Mouse (Mus musculus): ENCODE data around the gene Sh3bp2. TPM values are rescaled to one million over a fixed set of nuclear protein-coding genes. Genes with fewer than 3 reads are reported as not detected.

The Sh3bp2 gene
- polyA plus RNA-seq, 1 experiment = 14.3 TPM

DNA sequence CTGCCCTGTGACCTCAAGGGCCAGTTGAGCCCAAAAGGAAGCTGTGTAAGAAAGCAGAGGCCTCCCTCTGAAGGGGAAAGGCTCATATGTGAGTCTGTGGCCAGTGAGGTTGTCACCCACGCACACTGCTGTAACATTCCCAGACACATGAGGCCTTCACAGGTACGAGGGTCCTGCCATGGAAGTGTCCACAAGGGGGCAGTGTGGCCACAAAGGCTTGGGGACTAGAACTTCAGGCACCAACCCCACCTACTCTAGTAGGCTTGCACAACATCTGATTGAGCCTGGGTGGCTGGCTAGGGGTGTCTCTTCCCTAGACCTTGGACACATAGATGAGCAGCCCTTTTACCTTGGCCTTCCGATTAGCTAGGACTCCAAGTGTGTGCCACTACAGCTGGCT, 7.7 kb upstream of the Sh3bp2 start:
- Histone ChIP-seq H3K27me3 (ENCODE audit: control insufficient read depth, insufficient read depth, insufficient read length) (no peaks in the 10 kb centered on the region), H3K36me3 (ENCODE audit: control insufficient read depth, insufficient read depth) (no peaks in the 10 kb centered on the region), H3K4me2 (ENCODE audit: low read depth) (no peak overlapping the region), H3K79me2 (ENCODE audit: control insufficient read depth, insufficient read depth) (peaks cover 5% of the 10 kb centered on the region), H3K4me3 (no peak overlapping the region), H3ac (ENCODE audit: control insufficient read depth, insufficient read length) (no peak overlapping the region)
- no peak for TF ChIP-seq CEBPB (IDR thresholded peaks at IDR 0.05; ENCODE audit: insufficient read depth, poor library complexity, severe bottlenecking)
- TF ChIP-seq E2F4 (IDR thresholded peaks at IDR 0.05; ENCODE audit: insufficient read depth) = no peak
- no peak for TF ChIP-seq USF1 (IDR thresholded peaks at IDR 0.05; ENCODE audit: low read depth)
- no peak for TF ChIP-seq MYOD1 (IDR thresholded peaks at IDR 0.05; ENCODE audit: control insufficient read depth in 1 of 3, insufficient read length in 2 of 3, low read depth in 2 of 3)
- TF ChIP-seq TCF3 (IDR thresholded peaks at IDR 0.05; ENCODE audit: insufficient read length, low read depth) = no peak
- no peak for TF ChIP-seq POLR2A (IDR thresholded peaks at IDR 0.05; ENCODE audit: insufficient read length, low read depth)
- TF ChIP-seq TCF12 (IDR thresholded peaks at IDR 0.05; ENCODE audit: insufficient read depth, poor library complexity, severe bottlenecking) = no peak
- TF ChIP-seq MAX (IDR thresholded peaks at IDR 0.05; ENCODE audit: low read depth) = no peak
- TF ChIP-seq MYOG (IDR thresholded peaks at IDR 0.05; ENCODE audit: control insufficient read depth in 1 of 3, insufficient read depth in 1 of 3, insufficient read length in 2 of 3, low read depth in 2 of 3) = no peak

DNA sequence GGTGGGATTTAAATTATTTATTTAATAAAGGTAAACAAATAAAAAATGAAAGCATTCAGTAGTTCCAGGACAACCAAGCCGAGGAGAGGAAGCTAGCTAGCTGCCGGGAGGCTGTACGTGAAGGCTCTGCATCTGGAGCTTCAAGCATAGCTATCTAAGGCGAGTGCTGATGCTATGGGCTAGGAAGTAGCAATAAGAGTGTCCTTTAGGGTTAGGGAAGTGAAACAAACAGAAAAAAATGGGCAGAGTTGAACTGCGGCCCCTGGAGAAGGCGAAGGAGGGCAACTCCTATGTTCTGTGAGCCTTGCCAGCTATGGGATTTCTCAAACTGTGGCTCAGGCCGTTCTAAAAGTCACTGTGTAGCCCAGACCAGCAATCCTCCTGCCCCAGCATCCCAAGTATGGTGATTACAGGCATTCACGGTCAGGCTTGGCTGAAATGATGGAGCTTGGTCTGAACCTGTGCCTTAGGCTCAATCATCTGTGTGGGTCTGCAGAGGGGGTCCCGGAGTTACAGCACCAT, 6.2 kb upstream of the Sh3bp2 start:
- TF ChIP-seq MYOG (IDR thresholded peaks at IDR 0.05; ENCODE audit: control insufficient read depth in 1 of 3, insufficient read depth in 1 of 3, insufficient read length in 2 of 3, low read depth in 2 of 3) (no peak), MAX (IDR thresholded peaks at IDR 0.05; ENCODE audit: low read depth) (no peak), E2F4 (IDR thresholded peaks at IDR 0.05; ENCODE audit: insufficient read depth) (no peak), USF1 (IDR thresholded peaks at IDR 0.05; ENCODE audit: low read depth) (no peak), REST (IDR thresholded peaks at IDR 0.05; ENCODE audit: insufficient read depth, insufficient read length) (no peak), MYOD1 (IDR thresholded peaks at IDR 0.05; ENCODE audit: control insufficient read depth in 1 of 3, insufficient read length in 2 of 3, low read depth in 2 of 3) (no peak), POLR2A (IDR thresholded peaks at IDR 0.05; ENCODE audit: insufficient read length, low read depth) (no peak), CEBPB (IDR thresholded peaks at IDR 0.05; ENCODE audit: insufficient read depth, poor library complexity, severe bottlenecking) (no peak), SRF (IDR thresholded peaks at IDR 0.05; ENCODE audit: control insufficient read depth, insufficient read length, low read depth) (no peak), POLR2AphosphoS2 (IDR thresholded peaks at IDR 0.05; ENCODE audit: insufficient read length, low read depth) (no peak), TCF3 (IDR thresholded peaks at IDR 0.05; ENCODE audit: insufficient read length, low read depth) (no peak), TCF12 (IDR thresholded peaks at IDR 0.05; ENCODE audit: insufficient read depth, poor library complexity, severe bottlenecking) (no peak)
- no peak overlapping the region for H3K4me3 ChIP-seq
- H3K79me2 ChIP-seq (ENCODE audit: control insufficient read depth, insufficient read depth) = no peaks in the 10 kb centered on the region
- no peaks in the 10 kb centered on the region for H3K27me3 ChIP-seq (ENCODE audit: control insufficient read depth, insufficient read depth, insufficient read length)
- H3K36me3 ChIP-seq (ENCODE audit: control insufficient read depth, insufficient read depth) = no peaks in the 10 kb centered on the region
- no peak overlapping the region for H3K4me2 ChIP-seq (ENCODE audit: low read depth)
- no peak overlapping the region for H3ac ChIP-seq (ENCODE audit: control insufficient read depth, insufficient read length)

GRCm38 (mm10) chr5:34520458-34521209, 5.0 kb upstream of the Sh3bp2 start:
- H3K36me3 ChIP-seq (ENCODE audit: control insufficient read depth, insufficient read depth) = no peaks in the 10 kb centered on the region
- no peaks in the 10 kb centered on the region for H3K27me3 ChIP-seq (ENCODE audit: control insufficient read depth, insufficient read depth, insufficient read length)
- no peaks in the 10 kb centered on the region for H3K79me2 ChIP-seq (ENCODE audit: control insufficient read depth, insufficient read depth)
- no peak overlapping the region for H3ac ChIP-seq (ENCODE audit: control insufficient read depth, insufficient read length)
- H3K4me2 ChIP-seq (ENCODE audit: low read depth) = peak overlapping the region; percentile 1
- TF ChIP-seq REST (IDR thresholded peaks at IDR 0.05; ENCODE audit: insufficient read depth, insufficient read length) (no peak), USF1 (IDR thresholded peaks at IDR 0.05; ENCODE audit: low read depth) (no peak), E2F4 (IDR thresholded peaks at IDR 0.05; ENCODE audit: insufficient read depth) (no peak), MYOG (IDR thresholded peaks at IDR 0.05; ENCODE audit: control insufficient read depth in 1 of 3, insufficient read depth in 1 of 3, insufficient read length in 2 of 3, low read depth in 2 of 3) (no peak), TCF3 (IDR thresholded peaks at IDR 0.05; ENCODE audit: insufficient read length, low read depth) (no peak), MAX (IDR thresholded peaks at IDR 0.05; ENCODE audit: low read depth) (no peak), CEBPB (IDR thresholded peaks at IDR 0.05; ENCODE audit: insufficient read depth, poor library complexity, severe bottlenecking) (no peak), POLR2AphosphoS2 (IDR thresholded peaks at IDR 0.05; ENCODE audit: insufficient read length, low read depth) (no peak), SRF (IDR thresholded peaks at IDR 0.05; ENCODE audit: control insufficient read depth, insufficient read length, low read depth) (no peak)
- no peak overlapping the region for H3K4me3 ChIP-seq

GRCm38 (mm10) chr5:34521337-34521736, 4.3 kb upstream of the Sh3bp2 start:
- H3K27me3 ChIP-seq (ENCODE audit: control insufficient read depth, insufficient read depth, insufficient read length) = no peaks in the 10 kb centered on the region
- peaks cover 4% of the 10 kb centered on the region for H3K79me2 ChIP-seq (ENCODE audit: control insufficient read depth, insufficient read depth)
- H3K36me3 ChIP-seq (ENCODE audit: control insufficient read depth, insufficient read depth) = no peaks in the 10 kb centered on the region
- H3K4me2 ChIP-seq (ENCODE audit: low read depth) = no peak overlapping the region
- TF ChIP-seq MYOG (IDR thresholded peaks at IDR 0.05; ENCODE audit: control insufficient read depth in 1 of 3, insufficient read depth in 1 of 3, insufficient read length in 2 of 3, low read depth in 2 of 3) (no peak), SRF (IDR thresholded peaks at IDR 0.05; ENCODE audit: control insufficient read depth, insufficient read length, low read depth) (no peak), POLR2A (IDR thresholded peaks at IDR 0.05; ENCODE audit: insufficient read length, low read depth) (no peak), TCF3 (IDR thresholded peaks at IDR 0.05; ENCODE audit: insufficient read length, low read depth) (no peak), CEBPB (IDR thresholded peaks at IDR 0.05; ENCODE audit: insufficient read depth, poor library complexity, severe bottlenecking) (no peak), REST (IDR thresholded peaks at IDR 0.05; ENCODE audit: insufficient read depth, insufficient read length) (no peak), TCF12 (IDR thresholded peaks at IDR 0.05; ENCODE audit: insufficient read depth, poor library complexity, severe bottlenecking) (no peak), MAX (IDR thresholded peaks at IDR 0.05; ENCODE audit: low read depth) (no peak), USF1 (IDR thresholded peaks at IDR 0.05; ENCODE audit: low read depth) (no peak), POLR2AphosphoS2 (IDR thresholded peaks at IDR 0.05; ENCODE audit: insufficient read length, low read depth) (no peak), E2F4 (IDR thresholded peaks at IDR 0.05; ENCODE audit: insufficient read depth) (no peak)
- no peak overlapping the region for H3ac ChIP-seq (ENCODE audit: control insufficient read depth, insufficient read length)
- H3K4me3 ChIP-seq = no peak overlapping the region
